Mouse (Mus musculus) midbrain, postnatal 0 days (tissue): ENCODE data around the gene Mcm2. TPM values are rescaled to one million over a fixed set of nuclear protein-coding genes. Genes with fewer than 3 reads are reported as not detected.

Source experiments
- ATAC-seq: fragments of 200-750 bp; cut with Nextera tagmentation; 2 replicates; pipeline ENCODE4 v1.8.0; 2017; ENCODE audit warnings: moderate number of reproducible peaks, mild to moderate bottlenecking, moderate TSS enrichment, moderate library complexity; ENCODE audit not compliant: low FRiP score
- DNase-seq: peaks from one replicate; pipeline ENCODE4 v3.0.0-alpha.2; 2015; ENCODE audit warnings: low spot score
- H3K27ac ChIP-seq: fragments of 300-500 bp; sonication (generic); 2 replicates; pipeline ENCODE4 v1.5.1; 2014; ENCODE audit warnings: low read depth, mild to moderate bottlenecking, low read length, mixed read lengths
- H3K27me3 ChIP-seq: fragments of 300-500 bp; sonication (generic); 2 replicates; pipeline ENCODE4 v1.6.1; 2014; ENCODE audit warnings: low read length, control low read depth, mixed read lengths; ENCODE audit not compliant: insufficient read depth
- H3K36me3 ChIP-seq: fragments of 300-500 bp; sonication (generic); 2 replicates; pipeline ENCODE4 v1.6.1; 2014; ENCODE audit warnings: low read length, control low read depth, mixed read lengths; ENCODE audit not compliant: insufficient read depth
- H3K4me1 ChIP-seq: fragments of 300-500 bp; sonication (generic); 2 replicates; pipeline ENCODE4 v1.6.1; 2014; ENCODE audit warnings: mild to moderate bottlenecking, control low read depth, antibody characterized with exemption, low read length, mixed read lengths; ENCODE audit not compliant: insufficient read depth
- H3K4me2 ChIP-seq: fragments of 300-500 bp; sonication (generic); 2 replicates; pipeline ENCODE4 v1.6.1; 2014; ENCODE audit warnings: low read depth, mild to moderate bottlenecking, low read length, mixed read lengths; ENCODE audit not compliant: poor library complexity, severe bottlenecking
- H3K4me3 ChIP-seq: fragments of 300-500 bp; sonication (generic); 2 replicates; pipeline ENCODE4 v1.5.1; 2014; ENCODE audit warnings: low read depth, mild to moderate bottlenecking, low read length, moderate library complexity
- H3K9ac ChIP-seq: fragments of 300-500 bp; sonication (generic); replicated peaks from 2 replicates; pipeline ENCODE4 v1.6.1; 2014; ENCODE audit warnings: mild to moderate bottlenecking, low read length, moderate library complexity, mixed read lengths; ENCODE audit not compliant: poor library complexity, severe bottlenecking
- H3K9me3 ChIP-seq: fragments of 300-500 bp; sonication (generic); 2 replicates; pipeline ENCODE4 v1.6.1; 2016; ENCODE audit warnings: low read length, control low read depth
- CTCF ChIP-seq: IDR thresholded peaks from 2 replicates; pipeline ENCODE4 v1.5.1; 2016; ENCODE audit warnings: antibody characterized with exemption, mild to moderate bottlenecking
- WGBS: fragments of 180-500 bp; shearing (Covaris S2); extraction: QIAGEN DNeasy Blood & Tissue Kit; methylation state at CpG from one replicate; pipeline ENCODE4 v1.1.7; 2014; 5-methylcytosine and 5-hydroxymethylcytosine counted together
- polyA plus RNA-seq: library from polyadenylated mRNA; unstranded; fragments of >200 nt; fragmentation: Nextera tagmentation; extraction: Ambion mirVana; gene quantifications from 2 replicates; pipeline ENCODE4 v1.2.1, GENCODE M21; 2015
- total RNA-seq: library from RNA; depleted of rRNA; stranded (reverse); fragments of >200 nt; gene quantifications from 2 replicates; pipeline ENCODE4 v1.2.3, GENCODE M21; 2014

The Mcm2 gene
- total and polyA plus RNA-seq, 2 experiments from 2014 or later: 7.6 to 16.2 TPM

- DNase-seq (no peak), ATAC-seq (no peak)
- TF ChIP-seq CTCF: no peak
- Histone ChIP-seq H3K9me3 (no peaks in the 10 kb centered on the region), H3K4me1 (no peaks in the 10 kb centered on the region), H3K36me3 (peaks cover 22% of the 10 kb centered on the region), H3K4me3 (no peak overlapping the region), H3K27ac (no peak overlapping the region), H3K9ac (no peak overlapping the region), H3K4me2 (no peak overlapping the region), H3K27me3 (no peaks in the 10 kb centered on the region)
- 85% methylated on average over 4 of the region's 4 CpGs for WGBS
Measured at GRCm38 (mm10) chr6:88913022-88913421, 14.4 kb upstream of the Mcm2 start.

- no peak overlapping the region for H3K4me2 ChIP-seq
- H3K36me3 ChIP-seq: peaks cover 22% of the 10 kb centered on the region
- no peaks in the 10 kb centered on the region for H3K27me3 ChIP-seq
- H3K9ac ChIP-seq: no peak overlapping the region
- H3K4me3 ChIP-seq: no peak overlapping the region
- no peaks in the 10 kb centered on the region for H3K9me3 ChIP-seq
- no peak for TF ChIP-seq CTCF
- H3K4me1 ChIP-seq: no peaks in the 10 kb centered on the region
- no peak overlapping the region for H3K27ac ChIP-seq
- DNase-seq (no peak), ATAC-seq (no peak)
- 94% methylated on average over 6 of the region's 6 CpGs for WGBS
Measured at GRCm38 (mm10) chr6:88909151-88909550, 10.6 kb upstream of the Mcm2 start.

GRCm38 (mm10) chr6:88906369-88907108 is 8.0 kb upstream of the Mcm2 start:
- DNase-seq (peak; percentile 84), ATAC-seq (peak; percentile 38)
- TF ChIP-seq CTCF: peak; percentile 96
- Histone ChIP-seq H3K9me3 (no peaks in the 10 kb centered on the region), H3K36me3 (peaks cover 12% of the 10 kb centered on the region), H3K27ac (no peak overlapping the region), H3K4me2 (peak overlapping the region; percentile 26), H3K4me3 (no peak overlapping the region), H3K4me1 (peaks cover 9% of the 10 kb centered on the region), H3K9ac (no peak overlapping the region), H3K27me3 (no peaks in the 10 kb centered on the region)
- 20% methylated on average over 16 of the region's 16 CpGs for WGBS

- Histone ChIP-seq H3K4me1 (peaks cover 15% of the 10 kb centered on the region), H3K36me3 (no peaks in the 10 kb centered on the region; the same call in 1 of the 2 replicates), H3K27me3 (no peaks in the 10 kb centered on the region), H3K4me2 (no peak overlapping the region), H3K4me3 (no peak overlapping the region), H3K9ac (no peak overlapping the region), H3K27ac (no peak overlapping the region), H3K9me3 (no peaks in the 10 kb centered on the region)
- 65% methylated on average over 7 of the region's 7 CpGs for WGBS
- DNase-seq (no peak), ATAC-seq (no peak)
- TF ChIP-seq CTCF: no peak
Measured at GRCm38 (mm10) chr6:88905042-88905441, 6.5 kb upstream of the Mcm2 start.

- Histone ChIP-seq H3K27me3 (no peaks in the 10 kb centered on the region), H3K4me3 (no peak overlapping the region), H3K4me1 (peaks cover 15% of the 10 kb centered on the region), H3K4me2 (no peak overlapping the region), H3K9me3 (no peaks in the 10 kb centered on the region), H3K27ac (no peak overlapping the region), H3K36me3 (no peaks in the 10 kb centered on the region; the same call in 1 of the 2 replicates), H3K9ac (no peak overlapping the region)
- ATAC-seq (no peak), DNase-seq (no peak)
- TF ChIP-seq CTCF: no peak
- 90% methylated on average over 4 of the region's 4 CpGs for WGBS
Measured at GRCm38 (mm10) chr6:88904456-88904974, 5.9 kb upstream of the Mcm2 start.

GRCm38 (mm10) chr6:88903708-88904107 is 5.1 kb upstream of the Mcm2 start:
- H3K4me3 ChIP-seq: no peak overlapping the region
- H3K9ac ChIP-seq: 0 out of 2 replicates have a peak overlapping the region, but pooled peaks have one; percentile 25
- no peak overlapping the region for H3K27ac ChIP-seq
- ATAC-seq (no peak), DNase-seq (no peak)
- 87% methylated on average over 5 of the region's 5 CpGs for WGBS
- H3K9me3 ChIP-seq: no peaks in the 10 kb centered on the region
- no peak for TF ChIP-seq CTCF
- peak overlapping the region; percentile 93 for H3K4me2 ChIP-seq
- no peaks in the 10 kb centered on the region for H3K27me3 ChIP-seq
- peaks cover 15% of the 10 kb centered on the region for H3K4me1 ChIP-seq
- H3K36me3 ChIP-seq: no peaks in the 10 kb centered on the region
